Comparison of ENCODE assay signal across 8 mouse cellular contexts in the genomic region with DNA sequence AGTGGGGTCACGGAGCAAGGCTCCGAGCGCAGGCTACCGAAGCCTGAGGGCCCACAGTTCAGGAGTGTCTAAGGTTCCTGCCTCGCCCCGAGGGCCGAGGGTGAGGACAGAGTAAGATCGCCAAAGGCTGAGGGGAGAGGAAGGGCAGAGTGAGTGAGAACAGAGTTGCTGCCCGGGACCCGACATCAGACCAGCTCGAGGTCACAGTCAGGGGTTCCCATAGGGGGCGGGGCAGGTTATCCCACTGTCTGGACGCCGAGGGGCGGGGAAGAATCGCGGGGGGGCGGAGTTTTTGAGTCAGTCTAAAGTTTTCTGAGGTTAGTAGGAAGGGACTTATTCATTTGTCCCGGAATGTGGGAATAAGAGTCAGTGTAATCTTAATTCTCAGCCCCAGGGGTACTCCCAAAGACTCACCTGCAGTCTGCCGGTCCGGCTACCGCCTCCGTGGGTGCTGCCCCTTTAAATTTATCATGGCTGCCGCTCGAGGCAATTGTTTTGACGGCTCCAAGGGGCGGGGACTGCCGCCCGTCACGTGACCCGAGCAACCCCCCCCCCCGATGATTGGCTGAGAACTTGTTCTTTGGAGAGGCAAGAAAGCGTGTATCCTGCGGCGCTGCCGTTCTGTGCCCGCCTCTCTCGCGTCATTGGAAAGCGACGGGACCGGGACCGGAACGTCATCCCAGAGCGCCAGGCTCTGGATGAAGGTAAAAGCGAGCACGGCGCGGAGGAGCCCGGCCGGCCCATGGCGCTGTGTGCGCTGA. TPM values are rescaled to one million over a fixed set of nuclear protein-coding genes. Genes with fewer than 3 reads are reported as not detected.
DNase-seq lines count a peak whose midpoint lies in the region; ATAC-seq lines count a peak whose summit lies in the region.

Gene Klc4 (minus strand): TSS at position 462 of the 761 bp plus-strand sequence.
Gene Mrpl2 (plus strand): TSS at position 669 of the 761 bp plus-strand sequence.

- peak; percentile 96 for DNase-seq in c-Kit-negative CD71-positive TER-119-positive erythroid progenitor cells, embryonic 14.5 days (ENCODE audit: low read depth, low spot score)
- DNase-seq in fibroblast of lung, adult 2 months (ENCODE audit: low read depth) = peak; percentile 96
- peak; percentile 99 for DNase-seq in kidney, postnatal 14 days
- DNase-seq in liver, embryonic 13.5 days = peak; percentile 96
- peak; percentile 100 for DNase-seq in neural tube, embryonic 10.5 days (ENCODE audit: extremely low spot score, low spot score)

- peak within 1 kb of the TSS; percentile 76 for H3K4me2 ChIP-seq in heart, embryonic 14.5 days (ENCODE audit: low read length)
- H3K4me2 ChIP-seq in liver, embryonic 13.5 days = peak within 1 kb of the TSS; percentile 97
- H3K4me2 ChIP-seq in stomach, embryonic 16.5 days (ENCODE audit: low read depth, low read length) = peak within 1 kb of the TSS; percentile 94

- H3K27me3 ChIP-seq in heart, embryonic 14.5 days (ENCODE audit: control insufficient read depth, insufficient read depth, low read length) = no peaks in the 10 kb centered on the region
- no peaks in the 10 kb centered on the region for H3K27me3 ChIP-seq in liver, embryonic 13.5 days
- no peaks in the 10 kb centered on the region for H3K27me3 ChIP-seq in stomach, embryonic 16.5 days (ENCODE audit: control insufficient read depth, insufficient read depth, low read length)

- H3K36me3 ChIP-seq in heart, embryonic 14.5 days (ENCODE audit: control insufficient read depth, insufficient read depth, low read length) = peaks cover 50% of the 10 kb centered on the region
- peaks cover 18% of the 10 kb centered on the region for H3K36me3 ChIP-seq in liver, embryonic 13.5 days
- 0 out of 2 replicates have a peak, but pooled peaks cover 5% of the 10 kb centered on the region for H3K36me3 ChIP-seq in stomach, embryonic 16.5 days (ENCODE audit: control insufficient read depth, insufficient read depth, low read length)

- peak within 1 kb of the TSS; percentile 78 to 87 for H3K27ac ChIP-seq in heart, embryonic 14.5 days (replicated peaks in 1 of 2; ENCODE audit: control insufficient read depth in 1 of 2, insufficient read depth in 1 of 2, low read depth in 2 of 2, low read length in 2 of 2)
- peak within 1 kb of the TSS; percentile 74 for H3K27ac ChIP-seq in liver, embryonic 13.5 days
- peak within 1 kb of the TSS; percentile 82 for H3K27ac ChIP-seq in stomach, embryonic 16.5 days (ENCODE audit: low read length)

- H3K9me3 ChIP-seq in heart, embryonic 14.5 days (ENCODE audit: control insufficient read depth, low read length) = no peaks in the 10 kb centered on the region
- no peaks in the 10 kb centered on the region for H3K9me3 ChIP-seq in liver, embryonic 13.5 days (replicated peaks)
- no peaks in the 10 kb centered on the region for H3K9me3 ChIP-seq in stomach, embryonic 16.5 days (replicated peaks; ENCODE audit: control insufficient read depth, low read length)

- peak; percentile 80 for ATAC-seq in CD4-positive, CD25-positive, alpha-beta regulatory T cell, adult 4 months
- ATAC-seq in heart, embryonic 14.5 days (ENCODE audit: insufficient number of reproducible peaks, insufficient read depth, low FRiP score, low read depth) = peak; percentile 77
- peak; percentile 72 for ATAC-seq in liver, embryonic 13.5 days (ENCODE audit: low read depth)
- peak; percentile 78 for ATAC-seq in stomach, embryonic 16.5 days (ENCODE audit: insufficient read depth, low FRiP score)

- peak within 1 kb of the TSS; percentile 90 for H3K9ac ChIP-seq in heart, embryonic 14.5 days (ENCODE audit: low read length)
- peak within 1 kb of the TSS; percentile 80 for H3K9ac ChIP-seq in liver, embryonic 13.5 days
- H3K9ac ChIP-seq in stomach, embryonic 16.5 days (ENCODE audit: low read length) = peak within 1 kb of the TSS; percentile 87

- WGBS in heart, embryonic 14.5 days = under 1% methylated on average over 53 of the region's 53 CpGs
- WGBS in liver, embryonic 13.5 days (ENCODE audit: insufficient replicate concordance) = under 1% methylated on average over 53 of the region's 53 CpGs
- under 1% methylated on average over 52 of the region's 53 CpGs for WGBS in stomach, embryonic 16.5 days

- H3K4me1 ChIP-seq in heart, embryonic 14.5 days (ENCODE audit: control insufficient read depth in 2 of 2, insufficient read depth in 2 of 2, low read length in 2 of 2) = peaks cover 6 to 29% of the 10 kb centered on the region in 2 experiments; a peak in 3 of 4 replicates
- peaks cover 43% of the 10 kb centered on the region for H3K4me1 ChIP-seq in liver, embryonic 13.5 days (replicated peaks)
- peaks cover 16% of the 10 kb centered on the region for H3K4me1 ChIP-seq in stomach, embryonic 16.5 days (ENCODE audit: control insufficient read depth, insufficient read depth, low read length)

- peak within 1 kb of the TSS; percentile 90 for H3K4me3 ChIP-seq in heart, embryonic 14.5 days (ENCODE audit: control insufficient read depth in 1 of 2, insufficient read depth in 1 of 2, low read depth in 1 of 2, low read length in 2 of 2)
- peak within 1 kb of the TSS; percentile 81 for H3K4me3 ChIP-seq in liver, embryonic 13.5 days (replicated peaks)
- H3K4me3 ChIP-seq in stomach, embryonic 16.5 days (replicated peaks; ENCODE audit: low read length) = peak within 1 kb of the TSS; percentile 88

RNA-seq across cellular contexts. Expression of gene Klc4, which starts in this region (rescaled TPM):
- polyA plus RNA-seq in CD4-positive, CD25-positive, alpha-beta regulatory T cell, adult 4 months (2017; shearing (Covaris generic)) = 10 to 100 TPM; 13.6 to 14.7 TPM
- 20.3 and 21.4 TPM in 2 replicates for polyA plus RNA-seq in heart, embryonic 14.5 days (2014; fragmentation: Nextera tagmentation; extraction: Ambion mirVana)
- 5.8 TPM in 2 replicates for polyA plus RNA-seq in liver, embryonic 13.5 days (2015; fragmentation: Nextera tagmentation; extraction: Ambion mirVana)
- polyA plus RNA-seq in stomach, embryonic 16.5 days (2015; fragmentation: Nextera tagmentation; extraction: Ambion mirVana) = 41.4 and 46.7 TPM in 2 replicates

RNA-seq across cellular contexts. Expression of gene Mrpl2, which starts in this region (rescaled TPM):
- polyA plus RNA-seq in CD4-positive, CD25-positive, alpha-beta regulatory T cell, adult 4 months (2017; shearing (Covaris generic)) = 10 to 100 TPM; 57.0 to 65.9 TPM
- polyA plus RNA-seq in heart, embryonic 14.5 days (2014; fragmentation: Nextera tagmentation; extraction: Ambion mirVana) = 116 and 122 TPM in 2 replicates
- 91.5 and 97.5 TPM in 2 replicates for polyA plus RNA-seq in liver, embryonic 13.5 days (2015; fragmentation: Nextera tagmentation; extraction: Ambion mirVana)
- 94.1 and 99.9 TPM in 2 replicates for polyA plus RNA-seq in stomach, embryonic 16.5 days (2015; fragmentation: Nextera tagmentation; extraction: Ambion mirVana)

Comparison
In these comparisons a context has a peak if more than half of its experiments do, and no peak if none do; other contexts are left out.
1. Peak in every context shown above with its lines: DNase-seq, ATAC-seq, H3K4me3 ChIP-seq and H3K27ac ChIP-seq.